Mouse (Mus musculus) bone marrow macrophage, adult 2 months (primary cell): Measurements from ENCODE around the gene Fkbp4. TPM values are rescaled to one million over a fixed set of nuclear protein-coding genes. Genes with fewer than 3 reads are reported as not detected.
A peak's percentile ranks its signal among the peaks of the same experiment; 100 is the strongest.

ENCODE experiments used
- H3K27ac ChIP-seq: 2 replicates; pipeline ENCODE4 v1.5.1; 2012; ENCODE audit warnings: low read depth, low read length; ENCODE audit not compliant: insufficient read depth
- H3K4me1 ChIP-seq: 2 replicates; pipeline ENCODE4 v1.6.1; 2012; ENCODE audit warnings: low read length; ENCODE audit not compliant: control insufficient read depth, insufficient read depth
- H3K4me3 ChIP-seq: 2 replicates; pipeline ENCODE4 v1.5.1; 2012; ENCODE audit warnings: mild to moderate bottlenecking, low read length, moderate library complexity; ENCODE audit not compliant: insufficient read depth
- CTCF ChIP-seq: IDR thresholded peaks from 2 replicates; pipeline ENCODE4 v1.5.1; 2012; ENCODE audit warnings: low read depth, mild to moderate bottlenecking, low read length, moderate library complexity
- POLR2A ChIP-seq: IDR thresholded peaks from 2 replicates; pipeline ENCODE4 v1.6.1; 2012; ENCODE audit warnings: mild to moderate bottlenecking, low read depth, low read length, borderline replicate concordance
- polyA plus RNA-seq: library from polyadenylated mRNA; stranded (reverse); fragments of >200 nt; gene quantifications from 2 replicates; pipeline ENCODE4 v1.2.4, GENCODE M21; 2012; ENCODE audit not compliant: missing spikeins, insufficient read depth, insufficient read length

Gene Fkbp4
- polyA plus RNA-seq, result 28.9 and 32.7 TPM in 2 replicates

GRCm38 (mm10) chr6:128438317-128438870 lies at the start of gene Fkbp4:
Gene Fkbp4, minus strand, starts transcription at chr6:128438677.
- peak within 1 kb of the TSS; percentile 41 for H3K27ac ChIP-seq
- peaks cover 10% of the 10 kb centered on the region for H3K4me1 ChIP-seq
- TF ChIP-seq CTCF (no peak), POLR2A (no peak)
- peak within 1 kb of the TSS; percentile 90 for H3K4me3 ChIP-seq

- Histone ChIP-seq H3K27ac (no peak overlapping the region), H3K4me1 (no peaks in the 10 kb centered on the region), H3K4me3 (no peak overlapping the region)
- TF ChIP-seq POLR2A, result no peak
- no peak for TF ChIP-seq CTCF
Measured at GRCm38 (mm10) chr6:128487736-128488135, 49.3 kb upstream of the Fkbp4 start.

- H3K4me1 ChIP-seq, result no peaks in the 10 kb centered on the region
- TF ChIP-seq CTCF (peak; percentile 99), POLR2A (no peak)
- H3K4me3 ChIP-seq, result peak overlapping the region; percentile 39; the same call in 1 of the 2 replicates
- no peak overlapping the region for H3K27ac ChIP-seq
Measured at GRCm38 (mm10) chr6:128479463-128480454, 41.3 kb upstream of the Fkbp4 start.

- no peak for TF ChIP-seq POLR2A
- TF ChIP-seq CTCF, result no peak
- Histone ChIP-seq H3K4me1 (no peaks in the 10 kb centered on the region), H3K4me3 (no peak overlapping the region), H3K27ac (no peak overlapping the region)
Measured at GRCm38 (mm10) chr6:128477495-128477894, 39.0 kb upstream of the Fkbp4 start.

- Histone ChIP-seq H3K4me1 (no peaks in the 10 kb centered on the region), H3K27ac (no peak overlapping the region), H3K4me3 (no peak overlapping the region)
- TF ChIP-seq CTCF, result no peak
- TF ChIP-seq POLR2A, result no peak
Measured at GRCm38 (mm10) chr6:128474112-128474511, 35.6 kb upstream of the Fkbp4 start.

- Histone ChIP-seq H3K4me1 (no peaks in the 10 kb centered on the region), H3K27ac (no peak overlapping the region), H3K4me3 (no peak overlapping the region)
- no peak for TF ChIP-seq CTCF
Measured at GRCm38 (mm10) chr6:128469451-128469850, 31.0 kb upstream of the Fkbp4 start.

- Histone ChIP-seq H3K27ac (no peak overlapping the region), H3K4me1 (no peaks in the 10 kb centered on the region), H3K4me3 (no peak overlapping the region)
- TF ChIP-seq CTCF (no peak), POLR2A (no peak)
Measured at GRCm38 (mm10) chr6:128467298-128467697, 28.8 kb upstream of the Fkbp4 start.

- H3K4me3 ChIP-seq, result no peak overlapping the region
- TF ChIP-seq POLR2A, result no peak
- TF ChIP-seq CTCF, result no peak
- H3K27ac ChIP-seq, result no peak overlapping the region
- no peaks in the 10 kb centered on the region for H3K4me1 ChIP-seq
Measured at GRCm38 (mm10) chr6:128466563-128466962, 28.1 kb upstream of the Fkbp4 start.

GRCm38 (mm10) chr6:128466043-128466442 lies 27.6 kb upstream of the Fkbp4 start:
- TF ChIP-seq CTCF, result no peak
- no peak for TF ChIP-seq POLR2A

GRCm38 (mm10) chr6:128464996-128465395 lies 26.5 kb upstream of the Fkbp4 start:
- TF ChIP-seq CTCF (no peak), POLR2A (no peak)
- H3K4me1 ChIP-seq, result no peaks in the 10 kb centered on the region
- H3K4me3 ChIP-seq, result no peak overlapping the region
- no peak overlapping the region for H3K27ac ChIP-seq

More at GRCm38 (mm10) chr6:128466043-128466442, 27.6 kb upstream of the Fkbp4 start:
- H3K4me1 ChIP-seq, result no peaks in the 10 kb centered on the region
- no peak overlapping the region for H3K4me3 ChIP-seq
- no peak overlapping the region for H3K27ac ChIP-seq
